Mouse (Mus musculus): ENCODE data around the gene Krr1.
"Not testable (repeated sequence)": the region's sequence is repeated elsewhere in the genome, so short reads cannot be mapped to it uniquely, and the experiment has no call there.

The Krr1 gene

GRCm38 (mm10) chr10:112023585-112023984 lies 51.1 kb downstream of the Krr1 start:
- CTCF ChIA-PET: interaction anchor here in 1 of 4 experiments (0.6 kb wide), 1 partner anchor 786 kb away, joined by 3 read pairs; no protein-coding TSS in a partner anchor
- POLR2A ChIA-PET: no interaction called here

GRCm38 (mm10) chr10:112028689-112029088 lies 56.2 kb downstream of the Krr1 start:
- CTCF ChIA-PET, POLR2A ChIA-PET: not testable (repeated sequence)

Data from embryonic stem cell, embryonic (primary cell).